Mouse (Mus musculus): Measurements from ENCODE around the gene Osbpl2. TPM values are rescaled to one million over a fixed set of nuclear protein-coding genes. Genes with fewer than 3 reads are reported as not detected.
A peak's percentile ranks its signal among the peaks of the same experiment; 100 is the strongest.

Gene Osbpl2
- polyA plus RNA-seq, 1 experiment from 2014 or later = 30.4 TPM

GRCm38 (mm10) chr2:180103151-180103977 lies 15.7 kb upstream of the Osbpl2 start:
- H3K4me1 ChIP-seq (ENCODE audit: control insufficient read depth, insufficient read depth, low read length) = peaks cover 16% of the 10 kb centered on the region
- H3K27me3 ChIP-seq (replicated peaks; ENCODE audit: control insufficient read depth, insufficient read depth, low read length) = peaks cover 60% of the 10 kb centered on the region
- no peak overlapping the region for H3K9ac ChIP-seq (ENCODE audit: low read depth, low read length)
- no peak for ATAC-seq
- H3K4me2 ChIP-seq (ENCODE audit: low read depth, low read length) = peak overlapping the region; percentile 98
- H3K4me3 ChIP-seq (ENCODE audit: low read length) = peak overlapping the region; percentile 61
- WGBS = under 1% methylated on average over 57 of the region's 57 CpGs
- no peak overlapping the region for H3K27ac ChIP-seq (ENCODE audit: low read length)
- no peaks in the 10 kb centered on the region for H3K9me3 ChIP-seq (ENCODE audit: control insufficient read depth, low read length)
- no peaks in the 10 kb centered on the region for H3K36me3 ChIP-seq (ENCODE audit: control insufficient read depth, insufficient read depth, low read length)

- no peak within 1 kb of the TSS for H3K27ac ChIP-seq (ENCODE audit: low read length)
- peak within 1 kb of the TSS; percentile 98 for H3K4me2 ChIP-seq (ENCODE audit: low read depth, low read length)
- peak; percentile 89 for ATAC-seq
- peaks cover 59% of the 10 kb centered on the region for H3K27me3 ChIP-seq (replicated peaks; ENCODE audit: control insufficient read depth, insufficient read depth, low read length)
- no peaks in the 10 kb centered on the region for H3K36me3 ChIP-seq (ENCODE audit: control insufficient read depth, insufficient read depth, low read length)
- peaks cover 16% of the 10 kb centered on the region for H3K4me1 ChIP-seq (ENCODE audit: control insufficient read depth, insufficient read depth, low read length)
- H3K4me3 ChIP-seq (ENCODE audit: low read length) = peak within 1 kb of the TSS; percentile 61
- H3K9me3 ChIP-seq (ENCODE audit: control insufficient read depth, low read length) = no peaks in the 10 kb centered on the region
- H3K9ac ChIP-seq (ENCODE audit: low read depth, low read length) = 0 out of 2 replicates have a peak within 1 kb of the TSS, but pooled peaks have one; percentile 29
- under 1% methylated on average over 76 of the region's 87 CpGs for WGBS
These were observed 15.0 kb upstream of the Osbpl2 start, which contains the start of gene Hrh3 for GRCm38 (mm10) chr2:180103978-180104658. TSS of gene Hrh3 (minus strand) at chr2:180104488.

- H3K4me2 ChIP-seq (ENCODE audit: low read depth, low read length) = peak overlapping the region; percentile 98
- no peaks in the 10 kb centered on the region for H3K9me3 ChIP-seq (ENCODE audit: control insufficient read depth, low read length)
- H3K36me3 ChIP-seq (ENCODE audit: control insufficient read depth, insufficient read depth, low read length) = no peaks in the 10 kb centered on the region
- H3K27ac ChIP-seq (ENCODE audit: low read length) = no peak overlapping the region
- peaks cover 16% of the 10 kb centered on the region for H3K4me1 ChIP-seq (ENCODE audit: control insufficient read depth, insufficient read depth, low read length)
- H3K4me3 ChIP-seq (ENCODE audit: low read length) = peak overlapping the region; percentile 61
- H3K9ac ChIP-seq (ENCODE audit: low read depth, low read length) = no peak overlapping the region
- peak; percentile 66 for ATAC-seq
- peaks cover 59% of the 10 kb centered on the region for H3K27me3 ChIP-seq (replicated peaks; ENCODE audit: control insufficient read depth, insufficient read depth, low read length)
- WGBS = 10% methylated on average over 24 of the region's 24 CpGs
These were observed 14.3 kb upstream of the Osbpl2 start for GRCm38 (mm10) chr2:180104659-180105377.

- no peak overlapping the region for H3K4me2 ChIP-seq (ENCODE audit: low read depth, low read length)
- H3K9ac ChIP-seq (ENCODE audit: low read depth, low read length) = no peak overlapping the region
- H3K27ac ChIP-seq (ENCODE audit: low read length) = no peak overlapping the region
- 37% methylated on average over 7 of the region's 8 CpGs for WGBS
- no peaks in the 10 kb centered on the region for H3K36me3 ChIP-seq (ENCODE audit: control insufficient read depth, insufficient read depth, low read length)
- peaks cover 16% of the 10 kb centered on the region for H3K4me1 ChIP-seq (ENCODE audit: control insufficient read depth, insufficient read depth, low read length)
- no peaks in the 10 kb centered on the region for H3K9me3 ChIP-seq (ENCODE audit: control insufficient read depth, low read length)
- ATAC-seq = no peak
- H3K27me3 ChIP-seq (replicated peaks; ENCODE audit: control insufficient read depth, insufficient read depth, low read length) = peaks cover 51% of the 10 kb centered on the region
- no peak overlapping the region for H3K4me3 ChIP-seq (ENCODE audit: low read length)
These were observed 13.5 kb upstream of the Osbpl2 start for GRCm38 (mm10) chr2:180105441-180106190.

- no peak for ATAC-seq
- Histone ChIP-seq H3K4me3 (ENCODE audit: low read length) (no peak overlapping the region), H3K9me3 (ENCODE audit: control insufficient read depth, low read length) (no peaks in the 10 kb centered on the region), H3K4me2 (ENCODE audit: low read depth, low read length) (no peak overlapping the region), H3K27me3 (replicated peaks; ENCODE audit: control insufficient read depth, insufficient read depth, low read length) (peaks cover 40% of the 10 kb centered on the region), H3K27ac (ENCODE audit: low read length) (no peak overlapping the region), H3K36me3 (ENCODE audit: control insufficient read depth, insufficient read depth, low read length) (no peaks in the 10 kb centered on the region), H3K4me1 (ENCODE audit: control insufficient read depth, insufficient read depth, low read length) (peaks cover 16% of the 10 kb centered on the region), H3K9ac (ENCODE audit: low read depth, low read length) (no peak overlapping the region)
- 60% methylated on average over 4 of the region's 4 CpGs for WGBS
These were observed 12.0 kb upstream of the Osbpl2 start for GRCm38 (mm10) chr2:180107081-180107480.

GRCm38 (mm10) chr2:180108285-180108684 lies 10.8 kb upstream of the Osbpl2 start:
- WGBS = 62% methylated on average over 6 of the region's 6 CpGs

GRCm38 (mm10) chr2:180113909-180114890 lies 4.9 kb upstream of the Osbpl2 start:
- WGBS = 62% methylated on average over 17 of the region's 17 CpGs
- no peak for ATAC-seq
- H3K9me3 ChIP-seq (ENCODE audit: control insufficient read depth, low read length) = no peaks in the 10 kb centered on the region

More at GRCm38 (mm10) chr2:180108285-180108684, 10.8 kb upstream of the Osbpl2 start:
- Histone ChIP-seq H3K9me3 (ENCODE audit: control insufficient read depth, low read length) (no peaks in the 10 kb centered on the region), H3K4me3 (ENCODE audit: low read length) (no peak overlapping the region), H3K4me2 (ENCODE audit: low read depth, low read length) (no peak overlapping the region), H3K27ac (ENCODE audit: low read length) (no peak overlapping the region), H3K4me1 (ENCODE audit: control insufficient read depth, insufficient read depth, low read length) (peaks cover 12% of the 10 kb centered on the region), H3K9ac (ENCODE audit: low read depth, low read length) (no peak overlapping the region), H3K27me3 (replicated peaks; ENCODE audit: control insufficient read depth, insufficient read depth, low read length) (peaks cover 28% of the 10 kb centered on the region), H3K36me3 (ENCODE audit: control insufficient read depth, insufficient read depth, low read length) (no peaks in the 10 kb centered on the region)
- no peak for ATAC-seq

GRCm38 (mm10) chr2:180115279-180115678 lies 3.8 kb upstream of the Osbpl2 start:
- Histone ChIP-seq H3K4me3 (ENCODE audit: low read length) (no peak overlapping the region), H3K27ac (ENCODE audit: low read length) (no peak overlapping the region), H3K4me1 (ENCODE audit: control insufficient read depth, insufficient read depth, low read length) (peaks cover 19% of the 10 kb centered on the region), H3K36me3 (ENCODE audit: control insufficient read depth, insufficient read depth, low read length) (no peaks in the 10 kb centered on the region), H3K27me3 (replicated peaks; ENCODE audit: control insufficient read depth, insufficient read depth, low read length) (no peaks in the 10 kb centered on the region), H3K9me3 (ENCODE audit: control insufficient read depth, low read length) (no peaks in the 10 kb centered on the region), H3K9ac (ENCODE audit: low read depth, low read length) (no peak overlapping the region), H3K4me2 (ENCODE audit: low read depth, low read length) (no peak overlapping the region)
- no peak for ATAC-seq
- WGBS = 38% methylated on average over 6 of the region's 6 CpGs

More at GRCm38 (mm10) chr2:180113909-180114890, 4.9 kb upstream of the Osbpl2 start:
- H3K4me2 ChIP-seq (ENCODE audit: low read depth, low read length) = no peak overlapping the region
- no peak overlapping the region for H3K4me3 ChIP-seq (ENCODE audit: low read length)
- H3K9ac ChIP-seq (ENCODE audit: low read depth, low read length) = no peak overlapping the region
- H3K4me1 ChIP-seq (ENCODE audit: control insufficient read depth, insufficient read depth, low read length) = peaks cover 12% of the 10 kb centered on the region
- H3K27ac ChIP-seq (ENCODE audit: low read length) = no peak overlapping the region
- H3K36me3 ChIP-seq (ENCODE audit: control insufficient read depth, insufficient read depth, low read length) = no peaks in the 10 kb centered on the region
- no peaks in the 10 kb centered on the region for H3K27me3 ChIP-seq (replicated peaks; ENCODE audit: control insufficient read depth, insufficient read depth, low read length)
